Mouse (Mus musculus): Measurements from ENCODE around the gene Slc6a16. TPM values are rescaled to one million over a fixed set of nuclear protein-coding genes. Genes with fewer than 3 reads are reported as not detected.

Slc6a16 gene
- total RNA-seq, 2 experiments from 2014 or later = 1.9 to 2.4 TPM

GRCm38 (mm10) chr7:45224826-45225225 lies 16.1 kb upstream of the Slc6a16 start:
- intact Hi-C loops (cut with DNase I) = no loop called here
- DNase-seq (ENCODE audit: extremely low spot score in 1 of 2, low spot score in 2 of 2) = no peak
- no peak overlapping the region for H3K4me3 ChIP-seq
- no peak for TF ChIP-seq CTCF (IDR thresholded peaks at IDR 0.05)
- no peak overlapping the region for H3K27ac ChIP-seq

- no peak overlapping the region for H3K27ac ChIP-seq
- no peak overlapping the region for H3K4me3 ChIP-seq
- no peak for DNase-seq (ENCODE audit: extremely low spot score in 1 of 2, low spot score in 2 of 2)
- no peak for TF ChIP-seq CTCF (IDR thresholded peaks at IDR 0.05)
- intact Hi-C loops (cut with DNase I) = no loop called here
Observed at GRCm38 (mm10) chr7:45226421-45226820, 14.5 kb upstream of the Slc6a16 start.

- H3K27ac ChIP-seq = no peak overlapping the region
- DNase-seq (ENCODE audit: extremely low spot score in 1 of 2, low spot score in 2 of 2) = no peak
- intact Hi-C loops (cut with DNase I) = no loop called here
- no peak for TF ChIP-seq CTCF (IDR thresholded peaks at IDR 0.05)
- H3K4me3 ChIP-seq = no peak overlapping the region
Observed at GRCm38 (mm10) chr7:45228548-45228947, 12.3 kb upstream of the Slc6a16 start.

GRCm38 (mm10) chr7:45229046-45229445 lies 11.8 kb upstream of the Slc6a16 start:
- DNase-seq (ENCODE audit: extremely low spot score in 1 of 2, low spot score in 2 of 2) = no peak
- intact Hi-C loops (cut with DNase I) = no loop called here
- TF ChIP-seq CTCF (IDR thresholded peaks at IDR 0.05) = no peak
- no peak overlapping the region for H3K4me3 ChIP-seq
- no peak overlapping the region for H3K27ac ChIP-seq

- no peak overlapping the region for H3K27ac ChIP-seq
- DNase-seq (ENCODE audit: extremely low spot score in 1 of 2, low spot score in 2 of 2) = no peak
- intact Hi-C loops (cut with DNase I) = no loop called here
- TF ChIP-seq CTCF (IDR thresholded peaks at IDR 0.05) = no peak
- H3K4me3 ChIP-seq = no peak overlapping the region
Observed at GRCm38 (mm10) chr7:45229459-45230203, 11.3 kb upstream of the Slc6a16 start.

- intact Hi-C loops (cut with DNase I) = no loop called here
- Histone ChIP-seq H3K27ac (no peak overlapping the region), H3K4me3 (no peak overlapping the region)
- no peak for DNase-seq (ENCODE audit: extremely low spot score in 1 of 2, low spot score in 2 of 2)
- TF ChIP-seq CTCF (IDR thresholded peaks at IDR 0.05) = no peak
Observed at GRCm38 (mm10) chr7:45231192-45231591, 9.7 kb upstream of the Slc6a16 start.

- intact Hi-C loops (cut with DNase I) = loop anchor here (2.0 kb wide), 1 partner anchor 43 kb away; no protein-coding TSS in a partner anchor
- no peak for DNase-seq (ENCODE audit: extremely low spot score in 1 of 2, low spot score in 2 of 2)
- TF ChIP-seq CTCF (IDR thresholded peaks at IDR 0.05) = no peak
- Histone ChIP-seq H3K4me3 (no peak overlapping the region), H3K27ac (no peak overlapping the region; the same call in 1 of the 2 replicates)
Observed at GRCm38 (mm10) chr7:45231941-45232340, 8.9 kb upstream of the Slc6a16 start.

- intact Hi-C loops (cut with DNase I) = loop anchor here (1.0 to 2.0 kb wide), 2 partner anchors 44 to 71 kb away; no protein-coding TSS in a partner anchor
- H3K4me3 ChIP-seq = no peak overlapping the region
- H3K27ac ChIP-seq = peak overlapping the region; percentile 96
- no peak for TF ChIP-seq CTCF (IDR thresholded peaks at IDR 0.05)
- DNase-seq (ENCODE audit: extremely low spot score in 1 of 2, low spot score in 2 of 2) = peak in 1 of 2 experiments; percentile 35
Observed at GRCm38 (mm10) chr7:45232716-45233465, 8.0 kb upstream of the Slc6a16 start.

GRCm38 (mm10) chr7:45233580-45234332 lies 7.1 kb upstream of the Slc6a16 start:
- H3K27ac ChIP-seq = peak overlapping the region; percentile 96
- DNase-seq (ENCODE audit: extremely low spot score in 1 of 2, low spot score in 2 of 2) = peak; percentile 67 to 74
- H3K4me3 ChIP-seq = no peak overlapping the region
- TF ChIP-seq CTCF (IDR thresholded peaks at IDR 0.05) = no peak
- intact Hi-C loops (cut with DNase I) = loop anchor here (1.0 to 2.0 kb wide), 2 partner anchors 45 to 71 kb away; no protein-coding TSS in a partner anchor

- no peak for TF ChIP-seq CTCF (IDR thresholded peaks at IDR 0.05)
- H3K4me3 ChIP-seq = no peak overlapping the region
- intact Hi-C loops (cut with DNase I) = no loop called here
- DNase-seq (ENCODE audit: extremely low spot score in 1 of 2, low spot score in 2 of 2) = no peak
- H3K27ac ChIP-seq = peak overlapping the region; percentile 96
Observed at GRCm38 (mm10) chr7:45234333-45234841, 6.5 kb upstream of the Slc6a16 start.

GRCm38 (mm10) chr7:45234922-45235571 lies 5.8 kb upstream of the Slc6a16 start:
- no peak for DNase-seq (ENCODE audit: extremely low spot score in 1 of 2, low spot score in 2 of 2)
- H3K27ac ChIP-seq = peak overlapping the region; percentile 96
- no peak for TF ChIP-seq CTCF (IDR thresholded peaks at IDR 0.05)
- H3K4me3 ChIP-seq = no peak overlapping the region
- intact Hi-C loops (cut with DNase I) = no loop called here
